Mouse (Mus musculus) heart, embryonic 11.5 days (tissue): ENCODE measurements around the gene Clec14a. TPM values are rescaled to one million over a fixed set of nuclear protein-coding genes. Genes with fewer than 3 reads are reported as not detected.
"Not testable (repeated sequence)": the region's sequence is repeated elsewhere in the genome, so short reads cannot be mapped to it uniquely, and the experiment has no call there.

ENCODE experiments used
- ATAC-seq: fragments of 200-750 bp; cut with Nextera tagmentation; replicated peaks from 2 replicates; pipeline ENCODE4 v1.8.0; 2017; ENCODE audit warnings: moderate library complexity; ENCODE audit not compliant: insufficient number of reproducible peaks, low FRiP score, low TSS enrichment
- H3K27ac ChIP-seq: fragments of 300-500 bp; sonication (generic); 2 replicates; pipeline ENCODE4 v1.5.1; 2014; ENCODE audit warnings: mild to moderate bottlenecking, low read depth, low read length
- H3K27me3 ChIP-seq: fragments of 300-500 bp; sonication (generic); 2 replicates; pipeline ENCODE4 v1.6.1; 2014; ENCODE audit warnings: mild to moderate bottlenecking, low read length, mixed read lengths; ENCODE audit not compliant: control insufficient read depth, insufficient read depth
- H3K36me3 ChIP-seq: fragments of 300-500 bp; sonication (generic); 2 replicates; pipeline ENCODE4 v1.6.1; 2014; ENCODE audit warnings: mild to moderate bottlenecking, low read length, moderate library complexity, mixed read lengths; ENCODE audit not compliant: control insufficient read depth, insufficient read depth
- H3K4me1 ChIP-seq: fragments of 300-500 bp; sonication (generic); 2 replicates; pipeline ENCODE4 v1.6.1; 2014; ENCODE audit warnings: low read length; ENCODE audit not compliant: control insufficient read depth, insufficient read depth
- H3K4me2 ChIP-seq: fragments of 300-500 bp; sonication (generic); 2 replicates; pipeline ENCODE4 v1.6.1; 2014; ENCODE audit warnings: mild to moderate bottlenecking, moderate library complexity
- H3K4me3 ChIP-seq: fragments of 300-500 bp; sonication (generic); 2 replicates; pipeline ENCODE4 v1.5.1; 2014; ENCODE audit warnings: low read depth, low read length
- H3K9ac ChIP-seq: fragments of 300-500 bp; sonication (generic); 2 replicates; pipeline ENCODE4 v1.6.1; 2014; ENCODE audit warnings: mild to moderate bottlenecking, low read depth, low read length, moderate library complexity
- H3K9me3 ChIP-seq: fragments of 300-500 bp; sonication (generic); replicated peaks from 2 replicates; pipeline ENCODE4 v1.6.1; 2016; ENCODE audit warnings: low read length; ENCODE audit not compliant: control insufficient read depth
- WGBS: fragments of 180-500 bp; shearing (Covaris S2); extraction: QIAGEN DNeasy Blood & Tissue Kit; methylation state at CpG from one replicate; pipeline ENCODE4 v1.1.7; 2014; ENCODE audit not compliant: insufficient replicate concordance; 5-methylcytosine and 5-hydroxymethylcytosine counted together
- polyA plus RNA-seq: library from polyadenylated mRNA; unstranded; fragments of >200 nt; fragmentation: Nextera tagmentation; extraction: Ambion mirVana; gene quantifications from 2 replicates; pipeline ENCODE4 v1.2.1, GENCODE M21; 2014

Gene Clec14a
- polyA plus RNA-seq, result 11.0 and 12.8 TPM in 2 replicates

- peak within 1 kb of the TSS; percentile 52 for H3K4me3 ChIP-seq
- peak; percentile 81 for ATAC-seq
- H3K4me2 ChIP-seq, result peak within 1 kb of the TSS; percentile 73
- H3K27me3 ChIP-seq, result no peaks in the 10 kb centered on the region
- H3K36me3 ChIP-seq, result no peaks in the 10 kb centered on the region
- H3K9me3 ChIP-seq, result no peaks in the 10 kb centered on the region
- peak within 1 kb of the TSS; percentile 71 for H3K9ac ChIP-seq
- peak within 1 kb of the TSS; percentile 77 for H3K27ac ChIP-seq
- peaks cover 5% of the 10 kb centered on the region; the same call in 1 of the 2 replicates for H3K4me1 ChIP-seq
- 5% methylated on average over 32 of the region's 32 CpGs for WGBS
Observed at GRCm38 (mm10) chr12:58268563-58269501, at the start of gene Clec14a. Gene Clec14a, minus strand, starts transcription at chr12:58269290.

GRCm38 (mm10) chr12:58307835-58308234 lies 38.7 kb upstream of the Clec14a start:
- no peaks in the 10 kb centered on the region for H3K9me3 ChIP-seq
- no peak overlapping the region for H3K9ac ChIP-seq
- no peak for ATAC-seq
- H3K27me3 ChIP-seq, result no peaks in the 10 kb centered on the region
- no peak overlapping the region for H3K4me3 ChIP-seq
- H3K36me3 ChIP-seq, result no peaks in the 10 kb centered on the region
- H3K4me1 ChIP-seq, result no peaks in the 10 kb centered on the region
- H3K4me2 ChIP-seq, result no peak overlapping the region
- H3K27ac ChIP-seq, result no peak overlapping the region
- 62% methylated on average over 2 of the region's 2 CpGs for WGBS

DNA sequence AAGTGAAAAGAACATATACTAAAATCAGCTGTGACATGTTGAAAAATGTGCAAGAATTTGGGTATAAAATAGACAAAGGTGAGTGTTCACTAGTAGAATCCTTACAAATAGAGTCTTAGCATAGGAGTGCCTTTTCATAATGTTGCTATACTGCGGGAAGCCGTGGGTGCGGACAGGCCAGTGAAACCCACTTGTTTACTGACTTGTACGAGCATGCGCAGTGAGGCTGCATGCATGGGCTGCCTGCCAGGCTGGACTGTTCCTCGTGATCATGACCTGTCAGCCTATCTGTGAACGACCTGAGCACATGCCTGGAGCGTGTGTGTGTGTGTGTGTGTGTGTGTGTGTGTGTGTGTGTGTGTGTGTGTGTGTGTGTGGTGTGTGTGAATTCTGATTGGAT lies 37.3 kb upstream of the Clec14a start:
- not testable (repeated sequence) for ATAC-seq, H3K4me2 ChIP-seq, H3K4me3 ChIP-seq, H3K27ac ChIP-seq, H3K9ac ChIP-seq, H3K27me3 ChIP-seq, H3K36me3 ChIP-seq, H3K9me3 ChIP-seq, H3K4me1 ChIP-seq
- 68% methylated on average over 8 of the region's 8 CpGs for WGBS

DNA sequence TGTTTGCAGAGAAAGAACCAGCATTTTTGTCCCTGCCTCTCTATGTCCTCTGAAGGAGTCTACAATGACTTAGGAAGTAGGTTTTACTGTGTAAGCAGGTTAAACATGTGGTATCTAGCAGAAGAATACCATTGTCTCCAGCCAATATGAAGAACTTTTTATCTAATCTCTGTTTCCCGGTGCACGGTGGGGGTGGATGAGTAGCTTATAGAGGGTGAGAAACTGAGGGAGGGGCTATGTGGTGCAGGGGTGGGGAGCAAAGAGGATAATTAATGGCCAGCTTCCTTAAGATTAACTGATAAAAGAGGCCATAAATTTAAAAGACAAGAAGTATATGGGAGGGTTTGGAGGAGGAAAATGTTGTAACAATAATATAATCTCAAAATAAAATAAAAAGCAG lies 36.5 kb upstream of the Clec14a start:
- Histone ChIP-seq H3K27me3 (no peaks in the 10 kb centered on the region), H3K9ac (no peak overlapping the region), H3K36me3 (no peaks in the 10 kb centered on the region), H3K9me3 (no peaks in the 10 kb centered on the region), H3K4me3 (no peak overlapping the region), H3K4me1 (no peaks in the 10 kb centered on the region), H3K27ac (no peak overlapping the region), H3K4me2 (no peak overlapping the region)
- ATAC-seq, result no peak
- WGBS, result 15% methylated on average over 2 of the region's 2 CpGs

- ATAC-seq, result no peak
- no peak overlapping the region for H3K4me2 ChIP-seq
- 59% methylated on average over 6 of the region's 6 CpGs for WGBS
- H3K27me3 ChIP-seq, result no peaks in the 10 kb centered on the region
- no peak overlapping the region for H3K4me3 ChIP-seq
- H3K36me3 ChIP-seq, result no peaks in the 10 kb centered on the region
- H3K27ac ChIP-seq, result no peak overlapping the region
- H3K9ac ChIP-seq, result no peak overlapping the region
- no peaks in the 10 kb centered on the region for H3K9me3 ChIP-seq
- no peaks in the 10 kb centered on the region for H3K4me1 ChIP-seq
Observed at GRCm38 (mm10) chr12:58296980-58297379, 27.9 kb upstream of the Clec14a start.

GRCm38 (mm10) chr12:58285912-58286311 lies 16.8 kb upstream of the Clec14a start:
- no peak for ATAC-seq
- H3K27ac ChIP-seq, result no peak overlapping the region
- H3K27me3 ChIP-seq, result no peaks in the 10 kb centered on the region
- no peak overlapping the region for H3K9ac ChIP-seq
- H3K4me3 ChIP-seq, result no peak overlapping the region
- H3K4me2 ChIP-seq, result no peak overlapping the region
- WGBS, result 53% methylated on average over 3 of the region's 3 CpGs
- no peaks in the 10 kb centered on the region for H3K36me3 ChIP-seq
- H3K4me1 ChIP-seq, result no peaks in the 10 kb centered on the region
- H3K9me3 ChIP-seq, result no peaks in the 10 kb centered on the region

DNA sequence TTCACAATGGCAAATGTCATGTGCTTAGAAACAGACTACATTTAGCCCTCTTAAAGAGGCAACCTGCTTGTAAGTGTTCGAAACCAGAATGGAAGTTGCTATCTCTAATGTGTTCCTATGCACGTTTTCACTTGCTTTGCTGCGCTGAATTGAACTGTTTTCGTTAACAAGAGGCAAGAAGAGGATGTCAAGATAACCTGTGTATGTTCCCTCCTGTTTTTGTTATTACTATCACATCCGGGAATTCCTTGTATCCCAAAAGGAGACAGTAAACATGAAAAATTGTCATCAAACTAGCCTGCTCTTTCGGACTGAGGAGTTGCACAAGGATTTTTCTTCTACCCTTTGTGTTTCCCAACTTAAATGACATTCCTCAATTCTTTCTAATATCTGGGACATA lies 1.4 kb upstream of the Clec14a start:
- no peak for ATAC-seq
- Histone ChIP-seq H3K9me3 (no peaks in the 10 kb centered on the region), H3K36me3 (no peaks in the 10 kb centered on the region), H3K27me3 (no peaks in the 10 kb centered on the region), H3K4me2 (no peak overlapping the region), H3K4me3 (no peak overlapping the region), H3K9ac (no peak overlapping the region), H3K27ac (no peak overlapping the region), H3K4me1 (peaks cover 5% of the 10 kb centered on the region; the same call in 1 of the 2 replicates)
- 57% methylated on average over 6 of the region's 6 CpGs for WGBS

GRCm38 (mm10) chr12:58269505-58269904 lies 415 bp upstream of the Clec14a start:
- Histone ChIP-seq H3K27me3 (no peaks in the 10 kb centered on the region), H3K9me3 (no peaks in the 10 kb centered on the region), H3K4me2 (peak overlapping the region; percentile 73; the same call in 1 of the 2 replicates), H3K4me3 (no peak overlapping the region), H3K36me3 (no peaks in the 10 kb centered on the region), H3K4me1 (peaks cover 5% of the 10 kb centered on the region; the same call in 1 of the 2 replicates), H3K9ac (no peak overlapping the region), H3K27ac (peak overlapping the region; percentile 77; the same call in 1 of the 2 replicates)
- ATAC-seq, result no peak
- 68% methylated on average over 4 of the region's 4 CpGs for WGBS
